Mouse (Mus musculus) embryonic facial prominence, embryonic 14.5 days (tissue): Measurements from ENCODE around the gene Bahcc1. TPM values are rescaled to one million over a fixed set of nuclear protein-coding genes. Genes with fewer than 3 reads are reported as not detected.

ENCODE experiments used
- ATAC-seq: fragments of 200-750 bp; cut with Nextera tagmentation; 2 replicates; pipeline ENCODE4 v1.8.0; 2017; ENCODE audit warnings: low read depth, moderate number of reproducible peaks, moderate TSS enrichment
- DNase-seq: peaks from one replicate; pipeline ENCODE4 v3.0.0-alpha.2; 2015; ENCODE audit warnings: low spot score
- H3K27ac ChIP-seq: fragments of 300-500 bp; sonication (generic); replicated peaks from 2 replicates; pipeline ENCODE4 v1.5.1; 2014; ENCODE audit warnings: low read depth, mild to moderate bottlenecking, low read length, moderate library complexity
- H3K27me3 ChIP-seq: fragments of 300-500 bp; sonication (generic); replicated peaks from 2 replicates; pipeline ENCODE4 v1.6.1; 2014; ENCODE audit warnings: low read length; ENCODE audit not compliant: control insufficient read depth, insufficient read depth
- H3K36me3 ChIP-seq: fragments of 300-500 bp; sonication (generic); 2 replicates; pipeline ENCODE4 v1.6.1; 2014; ENCODE audit warnings: low read length, mixed read lengths; ENCODE audit not compliant: control insufficient read depth, insufficient read depth
- H3K4me1 ChIP-seq: fragments of 300-500 bp; sonication (generic); 2 replicates; pipeline ENCODE4 v1.6.1; 2014; ENCODE audit warnings: antibody characterized with exemption, low read length; ENCODE audit not compliant: control insufficient read depth, insufficient read depth
- H3K4me2 ChIP-seq: fragments of 300-500 bp; sonication (generic); 2 replicates; pipeline ENCODE4 v1.6.1; 2014; ENCODE audit warnings: low read depth, mild to moderate bottlenecking, low read length, moderate library complexity, mixed read lengths
- H3K4me3 ChIP-seq: fragments of 300-500 bp; sonication (generic); 2 replicates; pipeline ENCODE4 v1.5.1; 2014; ENCODE audit warnings: low read depth, mild to moderate bottlenecking, low read length
- H3K9ac ChIP-seq: fragments of 300-500 bp; sonication (generic); 2 replicates; pipeline ENCODE4 v1.6.1; 2014; ENCODE audit warnings: low read depth, mild to moderate bottlenecking, low read length, moderate library complexity, mixed read lengths
- H3K9me3 ChIP-seq: fragments of 300-500 bp; sonication (generic); 2 replicates; pipeline ENCODE4 v1.6.1; 2016; ENCODE audit warnings: low read length; ENCODE audit not compliant: control insufficient read depth
- WGBS: fragments of 180-500 bp; shearing (Covaris S2); extraction: QIAGEN DNeasy Blood & Tissue Kit; methylation state at CpG from one replicate; pipeline ENCODE4 v1.1.7; 2014; 5-methylcytosine and 5-hydroxymethylcytosine counted together
- polyA plus RNA-seq: library from polyadenylated mRNA; unstranded; fragments of >200 nt; fragmentation: Nextera tagmentation; extraction: Ambion mirVana; gene quantifications from 2 replicates; pipeline ENCODE4 v1.2.1, GENCODE M21; 2014

The Bahcc1 gene
- polyA plus RNA-seq, result 11.1 and 12.0 TPM in 2 replicates

GRCm38 (mm10) chr11:120232230-120233097 is at the start of gene Bahcc1:
Gene Bahcc1 (plus strand): TSS chr11:120232947.
- H3K27ac ChIP-seq, result peak within 1 kb of the TSS; percentile 97
- peak within 1 kb of the TSS; percentile 92 for H3K4me3 ChIP-seq
- H3K9ac ChIP-seq, result peak within 1 kb of the TSS; percentile 99
- H3K4me2 ChIP-seq, result peak within 1 kb of the TSS; percentile 100
- peak; percentile 93 for ATAC-seq
- peaks cover 6% of the 10 kb centered on the region; the same call in 1 of the 2 replicates for H3K36me3 ChIP-seq
- no peaks in the 10 kb centered on the region for H3K9me3 ChIP-seq
- peak; percentile 100 for DNase-seq
- no peaks in the 10 kb centered on the region for H3K27me3 ChIP-seq
- H3K4me1 ChIP-seq, result peaks cover 29% of the 10 kb centered on the region
- under 1% methylated on average over 36 of the region's 36 CpGs for WGBS

DNA sequence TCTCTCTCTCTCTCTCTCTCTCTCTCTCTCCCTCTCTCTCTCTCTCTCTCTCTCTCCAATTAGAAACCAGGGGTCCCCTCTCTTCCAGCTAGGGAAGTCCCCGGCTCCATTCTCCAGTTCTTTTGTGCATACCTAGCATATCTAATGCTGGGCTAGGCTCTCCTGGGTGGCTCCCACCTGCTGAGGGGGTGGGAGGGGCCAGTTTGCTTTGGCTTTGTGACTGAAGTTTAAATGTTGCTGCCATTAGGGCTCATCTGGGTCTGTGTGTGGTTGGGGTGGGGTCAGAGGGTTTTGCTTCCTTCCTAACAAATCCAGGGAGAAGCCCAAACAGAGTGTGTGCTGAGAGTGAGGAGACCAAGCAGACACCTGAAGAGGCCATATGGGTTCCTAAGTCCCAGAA is 49.6 kb upstream of the Bahcc1 start:
- H3K4me1 ChIP-seq, result peaks cover 30% of the 10 kb centered on the region
- no peak overlapping the region for H3K4me2 ChIP-seq
- WGBS, result 36% methylated on average over 1 of the region's 1 CpGs
- no peaks in the 10 kb centered on the region for H3K9me3 ChIP-seq
- no peaks in the 10 kb centered on the region for H3K27me3 ChIP-seq
- H3K4me3 ChIP-seq, result no peak overlapping the region
- peak overlapping the region; percentile 96; the same call in 1 of the 2 replicates for H3K27ac ChIP-seq
- ATAC-seq (no peak), DNase-seq (peak; percentile 55)
- no peak overlapping the region for H3K9ac ChIP-seq
- H3K36me3 ChIP-seq, result peaks cover 13% of the 10 kb centered on the region

DNA sequence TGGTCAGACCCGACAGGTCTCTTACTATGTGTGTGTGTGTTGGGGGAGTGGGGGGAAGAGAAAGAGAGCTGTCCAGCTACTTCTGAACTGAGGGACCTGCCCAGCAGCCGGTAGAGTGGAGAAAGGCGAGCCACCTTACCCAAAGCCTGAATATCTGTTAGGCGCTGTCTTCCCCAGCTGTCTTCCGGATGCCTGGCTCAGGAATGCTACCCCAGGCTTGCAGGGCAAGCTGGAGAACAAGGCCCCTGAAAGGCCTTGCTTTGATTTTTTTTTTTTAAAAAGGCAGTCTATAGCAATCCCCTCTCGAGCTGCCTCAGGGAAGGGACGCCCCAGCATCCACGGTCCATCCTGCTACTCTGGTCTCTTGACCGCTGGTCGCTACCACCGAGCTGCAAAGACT is 49.0 kb upstream of the Bahcc1 start:
- Histone ChIP-seq H3K4me3 (no peak overlapping the region), H3K27me3 (no peaks in the 10 kb centered on the region), H3K9ac (peak overlapping the region; percentile 47), H3K27ac (peak overlapping the region; percentile 96), H3K36me3 (peaks cover 16% of the 10 kb centered on the region), H3K4me2 (peak overlapping the region; percentile 99; the same call in 1 of the 2 replicates), H3K4me1 (peaks cover 30% of the 10 kb centered on the region), H3K9me3 (no peaks in the 10 kb centered on the region)
- peak; percentile 1; the same call in 1 of the 2 replicates for ATAC-seq
- peak; percentile 73 for DNase-seq
- WGBS, result 22% methylated on average over 11 of the region's 11 CpGs

DNA sequence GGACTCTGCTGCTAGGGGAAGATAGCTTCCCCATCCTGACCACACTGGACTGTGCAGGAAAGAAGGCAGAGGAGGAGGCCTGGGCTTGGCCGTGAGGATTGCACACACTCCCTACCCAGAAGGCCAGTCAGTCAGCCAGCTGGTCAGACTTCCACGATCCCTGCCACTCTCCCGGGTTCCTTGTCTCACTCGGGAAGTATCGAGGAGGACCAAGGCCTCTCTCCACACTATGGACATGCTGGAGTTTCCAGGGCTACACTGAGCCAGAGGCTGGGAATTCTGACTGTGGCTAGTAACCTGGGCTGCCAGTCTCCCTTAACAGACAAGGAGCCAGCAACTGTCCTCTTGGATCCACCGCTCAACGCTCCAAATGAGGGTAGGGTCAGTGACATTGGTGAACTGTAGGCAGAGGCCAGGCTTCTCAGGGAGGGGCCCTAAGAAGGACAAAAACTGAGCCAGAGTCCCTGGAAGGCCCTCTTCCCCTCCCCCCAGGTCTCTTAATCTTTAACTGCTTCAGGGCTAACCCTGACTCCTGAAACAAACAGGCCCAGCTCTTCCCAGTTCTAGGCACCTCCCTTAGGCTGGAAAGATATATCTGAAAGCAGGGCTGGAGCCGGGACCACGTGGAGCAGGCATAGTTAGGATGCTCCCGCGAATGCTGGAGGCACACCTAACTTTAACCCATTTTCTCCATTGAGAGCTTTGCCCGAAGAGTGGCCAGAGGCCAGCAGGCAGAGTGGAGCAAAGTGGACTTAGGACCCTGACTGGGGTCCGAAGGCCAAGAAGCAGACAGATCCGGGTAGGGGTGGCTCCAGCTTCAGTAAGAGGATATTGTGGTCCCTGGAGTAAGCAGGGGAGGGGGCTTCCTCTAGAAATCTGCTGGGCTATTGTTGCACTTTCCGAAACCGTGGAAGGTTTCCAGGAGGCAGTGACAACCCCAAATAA is 48.1 kb upstream of the Bahcc1 start:
- peaks cover 30% of the 10 kb centered on the region for H3K4me1 ChIP-seq
- ATAC-seq (peak; percentile 7; the same call in 1 of the 2 replicates), DNase-seq (peak; percentile 90)
- peak overlapping the region; percentile 97 for H3K9ac ChIP-seq
- no peaks in the 10 kb centered on the region for H3K9me3 ChIP-seq
- peaks cover 16% of the 10 kb centered on the region for H3K36me3 ChIP-seq
- no peaks in the 10 kb centered on the region for H3K27me3 ChIP-seq
- peak overlapping the region; percentile 96 for H3K27ac ChIP-seq
- peak overlapping the region; percentile 99 for H3K4me2 ChIP-seq
- WGBS, result 13% methylated on average over 16 of the region's 16 CpGs
- H3K4me3 ChIP-seq, result peak overlapping the region; percentile 91

DNA sequence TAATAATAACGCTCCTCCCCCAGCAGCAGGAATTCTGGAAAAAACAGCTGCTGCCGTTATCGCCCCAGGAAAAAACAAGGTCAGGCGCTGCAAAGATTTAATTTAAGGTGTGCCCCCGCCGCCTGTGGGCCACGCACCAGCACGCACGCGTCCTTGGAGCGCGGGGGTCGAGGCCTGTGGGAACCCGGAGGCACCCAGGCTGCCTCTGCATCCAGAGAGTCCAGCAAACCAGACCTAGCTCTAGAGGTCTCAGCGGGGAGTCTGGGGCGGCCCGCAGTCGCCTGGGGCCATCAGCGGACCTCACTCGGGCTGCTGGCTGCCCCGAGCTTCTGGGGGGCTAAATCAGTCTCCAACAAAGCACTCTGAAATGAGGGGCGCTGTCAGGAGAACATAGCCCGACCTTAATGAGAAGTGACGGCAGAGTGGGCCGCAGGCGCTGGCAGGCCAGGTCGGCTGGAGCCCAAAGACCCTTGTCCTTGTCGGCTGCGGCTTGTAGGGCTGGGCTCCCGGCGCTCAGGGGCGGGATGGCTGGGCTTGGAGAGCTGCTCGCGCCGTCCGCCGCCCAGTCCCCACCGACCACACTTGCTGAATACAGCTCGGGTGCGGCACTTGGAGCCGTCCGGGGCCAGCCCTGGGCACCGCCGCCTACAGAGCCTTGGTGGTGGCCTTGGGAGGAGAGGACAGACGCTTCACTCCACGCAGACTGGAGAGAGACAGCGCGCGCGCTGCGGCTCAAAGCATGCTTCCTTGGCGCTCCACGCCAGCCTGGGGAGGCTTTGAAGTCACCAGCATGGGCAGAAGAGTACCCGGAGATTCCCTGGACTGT is 47.2 kb upstream of the Bahcc1 start:
- Histone ChIP-seq H3K4me2 (peak overlapping the region; percentile 99), H3K27me3 (no peaks in the 10 kb centered on the region), H3K36me3 (peaks cover 16% of the 10 kb centered on the region), H3K9me3 (no peaks in the 10 kb centered on the region), H3K9ac (peak overlapping the region; percentile 97), H3K4me3 (peak overlapping the region; percentile 91), H3K27ac (peak overlapping the region; percentile 96), H3K4me1 (peaks cover 34% of the 10 kb centered on the region)
- ATAC-seq (peak; percentile 5; the same call in 1 of the 2 replicates), DNase-seq (peak; percentile 79)
- WGBS, result 3% methylated on average over 53 of the region's 54 CpGs

DNA sequence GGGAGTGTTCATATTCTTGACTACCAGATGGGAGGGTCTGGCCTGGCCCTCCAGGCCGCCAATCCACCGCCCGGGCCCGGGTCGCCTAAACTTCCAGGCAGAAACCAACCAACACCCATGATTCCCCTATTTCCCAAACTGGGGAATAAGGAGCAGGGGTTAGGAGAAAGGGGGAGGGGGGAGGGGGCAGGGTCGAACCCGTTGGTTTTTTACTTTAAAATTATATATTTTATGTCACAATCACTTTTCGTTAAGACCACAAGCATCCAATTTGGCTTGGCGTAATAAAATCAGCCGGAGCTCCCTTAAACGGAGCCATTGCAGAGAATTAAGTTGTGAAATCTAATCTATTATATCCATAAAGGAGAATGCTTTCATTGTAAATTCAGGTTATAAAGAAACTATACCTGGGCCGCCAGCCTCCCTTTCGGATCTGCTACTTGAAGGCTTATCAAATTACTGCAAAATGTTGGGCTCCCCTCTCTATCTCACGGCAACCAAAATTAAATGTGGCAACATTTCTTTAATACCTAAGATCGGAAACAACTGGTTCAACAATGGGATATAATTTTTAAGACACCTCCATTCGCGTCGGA is 46.5 kb upstream of the Bahcc1 start:
- Histone ChIP-seq H3K36me3 (peaks cover 16% of the 10 kb centered on the region), H3K4me3 (peak overlapping the region; percentile 91), H3K9me3 (no peaks in the 10 kb centered on the region), H3K4me1 (peaks cover 37% of the 10 kb centered on the region), H3K27me3 (no peaks in the 10 kb centered on the region), H3K27ac (peak overlapping the region; percentile 96), H3K4me2 (peak overlapping the region; percentile 99), H3K9ac (peak overlapping the region; percentile 97)
- WGBS, result 8% methylated on average over 18 of the region's 18 CpGs
- DNase-seq (peak; percentile 41), ATAC-seq (no peak)

DNA sequence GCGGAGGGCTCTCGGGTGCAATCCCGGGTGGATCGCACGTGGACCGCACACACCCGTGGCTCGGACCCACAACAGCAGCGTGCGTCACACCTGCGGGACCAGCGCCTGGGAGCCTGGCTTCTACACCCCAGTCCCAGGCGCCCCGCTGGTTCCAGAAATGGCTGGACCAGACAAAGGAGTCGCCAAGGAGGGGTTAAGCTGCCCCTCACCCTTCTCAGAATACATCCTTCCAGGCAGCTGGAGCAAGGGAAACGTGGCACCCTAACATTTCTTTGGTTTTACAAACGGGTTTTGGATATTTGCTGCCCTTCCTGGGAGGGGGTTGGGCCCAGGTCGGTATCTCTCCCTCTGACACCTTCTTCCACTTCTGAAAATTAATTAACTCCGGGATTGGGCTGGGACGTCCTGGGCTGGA is 45.9 kb upstream of the Bahcc1 start:
- WGBS, result 4% methylated on average over 20 of the region's 20 CpGs
- Histone ChIP-seq H3K36me3 (peaks cover 16% of the 10 kb centered on the region), H3K4me3 (peak overlapping the region; percentile 91), H3K9me3 (no peaks in the 10 kb centered on the region), H3K27me3 (no peaks in the 10 kb centered on the region), H3K27ac (peak overlapping the region; percentile 96), H3K9ac (peak overlapping the region; percentile 97), H3K4me2 (peak overlapping the region; percentile 99), H3K4me1 (peaks cover 37% of the 10 kb centered on the region)
- DNase-seq (peak; percentile 46), ATAC-seq (no peak)
